Mouse (Mus musculus): Measurements from ENCODE around the gene Oas3.

- TF ChIP-seq CTCF (IDR thresholded peaks at IDR 0.05; ENCODE audit: insufficient read depth, low read depth, low read length) (no peak), POLR2A (IDR thresholded peaks at IDR 0.05; ENCODE audit: insufficient read depth, low read depth, low read length) (no peak)
Observed at GRCm38 (mm10) chr5:120776801-120777200, 660 bp downstream of the Oas3 start.

All from olfactory bulb, adult 2 months (tissue).